Mouse (Mus musculus): ENCODE results near the gene Lkaaear1. TPM values are rescaled to one million over a fixed set of nuclear protein-coding genes. Genes with fewer than 3 reads are reported as not detected.

Gene Lkaaear1
- polyA plus RNA-seq (2016; fragmentation: Nextera tagmentation; extraction: Ambion mirVana): not detected in 2 replicates

DNA sequence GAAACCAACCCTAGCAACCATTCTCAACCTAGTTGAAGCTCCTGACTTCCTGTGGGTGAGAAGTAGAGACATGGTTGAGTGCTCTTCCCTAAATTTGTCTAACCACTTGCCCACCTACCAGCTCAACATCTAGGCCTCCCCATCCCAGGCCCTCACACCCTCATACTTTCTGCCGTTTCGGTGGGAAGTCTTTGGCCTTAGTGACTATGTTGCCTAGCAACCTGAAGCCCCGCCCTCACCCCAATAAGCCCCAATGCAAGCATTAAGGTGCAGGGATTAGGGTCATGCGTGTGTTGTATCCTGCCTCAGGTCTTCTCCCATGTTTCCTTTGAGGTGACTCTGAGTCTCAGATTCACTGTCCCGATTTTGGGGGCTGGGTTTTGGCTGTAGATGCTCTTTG is at the start of gene Lkaaear1:
Gene Lkaaear1, minus strand, starts transcription at position 202 of the 400 bp plus-strand sequence.
- WGBS: 48% methylated on average over 5 of the region's 5 CpGs
- no peak for DNase-seq (ENCODE audit: low spot score)
- Histone ChIP-seq H3K9me3 (no peaks in the 10 kb centered on the region), H3K4me3 (no peak within 1 kb of the TSS), H3K27ac (no peak within 1 kb of the TSS), H3K4me1 (peaks cover 10% of the 10 kb centered on the region), H3K36me3 (no peaks in the 10 kb centered on the region), H3K27me3 (ENCODE audit: insufficient read depth, poor library complexity, severe bottlenecking) (peaks cover 31% of the 10 kb centered on the region)

- WGBS: 67% methylated on average over 3 of the region's 3 CpGs
- H3K27ac ChIP-seq: no peak overlapping the region
- DNase-seq (ENCODE audit: low spot score): no peak
- H3K9me3 ChIP-seq: no peaks in the 10 kb centered on the region
- H3K36me3 ChIP-seq: no peaks in the 10 kb centered on the region
- H3K27me3 ChIP-seq (ENCODE audit: insufficient read depth, poor library complexity, severe bottlenecking): no peaks in the 10 kb centered on the region
- H3K4me1 ChIP-seq: no peaks in the 10 kb centered on the region
- H3K4me3 ChIP-seq: no peak overlapping the region
Measured at GRCm38 (mm10) chr2:181730051-181730450, 31.8 kb upstream of the Lkaaear1 start.

- H3K27me3 ChIP-seq (ENCODE audit: insufficient read depth, poor library complexity, severe bottlenecking): no peaks in the 10 kb centered on the region
- WGBS: 55% methylated on average over 9 of the region's 9 CpGs
- no peaks in the 10 kb centered on the region for H3K4me1 ChIP-seq
- no peaks in the 10 kb centered on the region for H3K36me3 ChIP-seq
- H3K4me3 ChIP-seq: no peak overlapping the region
- H3K27ac ChIP-seq: no peak overlapping the region
- no peak for DNase-seq (ENCODE audit: low spot score)
- no peaks in the 10 kb centered on the region for H3K9me3 ChIP-seq
Measured at GRCm38 (mm10) chr2:181727659-181728262, 29.5 kb upstream of the Lkaaear1 start.

DNA sequence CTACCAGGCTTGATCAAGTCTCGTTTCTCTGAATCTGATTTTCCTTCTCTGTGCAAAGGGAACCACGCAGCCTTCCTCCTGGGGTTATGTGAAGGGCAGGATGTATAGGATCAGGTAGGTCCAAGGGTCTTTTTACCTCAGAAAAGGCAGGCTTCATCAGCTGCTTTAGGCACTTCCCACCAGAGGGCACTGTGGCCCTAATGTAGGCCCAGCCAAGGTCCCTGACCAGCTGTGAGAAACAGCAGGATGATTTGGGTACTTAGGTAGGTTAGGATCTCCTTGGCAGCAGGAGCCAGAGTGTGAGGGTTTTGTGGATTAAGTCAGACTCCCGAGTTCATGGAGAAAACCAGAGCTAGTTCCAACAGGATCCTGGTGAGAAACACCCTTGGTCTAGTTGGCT is 24.0 kb upstream of the Lkaaear1 start:
- no peak overlapping the region for H3K27ac ChIP-seq
- no peaks in the 10 kb centered on the region for H3K27me3 ChIP-seq (ENCODE audit: insufficient read depth, poor library complexity, severe bottlenecking)
- H3K9me3 ChIP-seq: no peaks in the 10 kb centered on the region
- no peaks in the 10 kb centered on the region for H3K4me1 ChIP-seq
- no peak for DNase-seq (ENCODE audit: low spot score)
- 16% methylated on average over 3 of the region's 3 CpGs for WGBS
- peaks cover 13% of the 10 kb centered on the region; the same call in 1 of the 2 replicates for H3K36me3 ChIP-seq
- H3K4me3 ChIP-seq: no peak overlapping the region

DNA sequence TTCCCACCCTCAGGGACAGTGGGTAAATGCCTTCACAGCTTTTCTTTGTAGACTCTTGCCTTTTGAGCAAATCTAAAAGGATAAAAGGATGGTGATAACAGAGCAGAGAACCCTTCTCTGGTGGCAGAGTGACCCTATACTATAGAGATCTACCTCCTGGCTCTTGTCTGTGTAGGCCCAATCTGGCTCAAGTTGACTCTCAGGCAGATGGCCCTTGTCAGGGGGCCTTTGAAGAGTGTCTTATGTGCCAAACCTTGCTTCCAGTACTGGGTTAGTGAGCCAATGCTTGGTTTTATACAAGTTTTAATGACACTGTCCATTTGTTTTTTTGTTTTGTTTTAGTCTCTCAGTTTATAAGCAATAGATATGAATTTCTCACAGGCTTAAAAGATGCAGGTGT is 23.0 kb upstream of the Lkaaear1 start:
- Histone ChIP-seq H3K4me1 (peaks cover 1% of the 10 kb centered on the region; the same call in 1 of the 2 replicates), H3K4me3 (no peak overlapping the region), H3K27me3 (ENCODE audit: insufficient read depth, poor library complexity, severe bottlenecking) (no peaks in the 10 kb centered on the region), H3K9me3 (no peaks in the 10 kb centered on the region), H3K36me3 (peaks cover 13% of the 10 kb centered on the region; the same call in 1 of the 2 replicates), H3K27ac (no peak overlapping the region)
- DNase-seq (ENCODE audit: low spot score): no peak

- WGBS: 32% methylated on average over 3 of the region's 3 CpGs
Measured at GRCm38 (mm10) chr2:181720061-181720460, 21.8 kb upstream of the Lkaaear1 start.

DNA sequence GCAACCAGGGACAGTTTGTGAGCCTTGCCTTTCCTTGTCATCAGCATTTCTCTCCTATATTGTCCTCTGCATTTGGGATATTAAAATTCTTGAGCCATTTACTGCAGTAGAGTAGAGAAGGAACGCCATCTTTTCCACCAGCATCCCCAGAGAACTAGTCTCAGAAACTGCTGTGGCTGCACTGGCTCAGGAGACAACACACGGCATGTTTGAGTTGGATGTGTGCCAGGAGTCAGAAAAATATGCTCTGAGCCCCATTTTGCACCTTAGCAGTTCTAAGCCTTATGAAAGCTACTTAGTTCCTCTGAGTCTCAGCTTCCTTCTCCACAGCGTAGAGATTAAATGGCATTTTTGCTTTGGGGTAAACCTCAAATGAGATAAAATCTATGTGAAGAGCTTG is 18.7 kb upstream of the Lkaaear1 start:
- H3K27ac ChIP-seq: no peak overlapping the region
- no peak overlapping the region for H3K4me3 ChIP-seq
- WGBS: 59% methylated on average over 3 of the region's 3 CpGs
- H3K4me1 ChIP-seq: peaks cover 21% of the 10 kb centered on the region
- H3K36me3 ChIP-seq: peaks cover 13% of the 10 kb centered on the region; the same call in 1 of the 2 replicates
- no peaks in the 10 kb centered on the region for H3K27me3 ChIP-seq (ENCODE audit: insufficient read depth, poor library complexity, severe bottlenecking)
- no peaks in the 10 kb centered on the region for H3K9me3 ChIP-seq
- DNase-seq (ENCODE audit: low spot score): no peak

More at GRCm38 (mm10) chr2:181720061-181720460, 21.8 kb upstream of the Lkaaear1 start:
- Histone ChIP-seq H3K4me1 (peaks cover 12% of the 10 kb centered on the region), H3K27me3 (ENCODE audit: insufficient read depth, poor library complexity, severe bottlenecking) (no peaks in the 10 kb centered on the region), H3K9me3 (no peaks in the 10 kb centered on the region), H3K27ac (no peak overlapping the region), H3K36me3 (peaks cover 13% of the 10 kb centered on the region; the same call in 1 of the 2 replicates), H3K4me3 (no peak overlapping the region)
- DNase-seq (ENCODE audit: low spot score): no peak

- no peak for DNase-seq (ENCODE audit: low spot score)
- peak overlapping the region; percentile 83 for H3K27ac ChIP-seq
- 66% methylated on average over 3 of the region's 3 CpGs for WGBS
Measured at GRCm38 (mm10) chr2:181715382-181715781, 17.1 kb upstream of the Lkaaear1 start.

GRCm38 (mm10) chr2:181714903-181715326 is 16.7 kb upstream of the Lkaaear1 start, which contains the start of gene Oprl1:
TSS of gene Oprl1 (plus strand) at chr2:181715016.
- peaks cover 21% of the 10 kb centered on the region for H3K4me1 ChIP-seq
- 0% methylated on average over 7 of the region's 7 CpGs for WGBS
- DNase-seq (ENCODE audit: low spot score): peak; percentile 85
- no peaks in the 10 kb centered on the region for H3K27me3 ChIP-seq (ENCODE audit: insufficient read depth, poor library complexity, severe bottlenecking)
- H3K36me3 ChIP-seq: peaks cover 13% of the 10 kb centered on the region; the same call in 1 of the 2 replicates
- peak within 1 kb of the TSS; percentile 54 for H3K4me3 ChIP-seq
- H3K27ac ChIP-seq: peak within 1 kb of the TSS; percentile 83
- H3K9me3 ChIP-seq: no peaks in the 10 kb centered on the region

More at GRCm38 (mm10) chr2:181715382-181715781, 17.1 kb upstream of the Lkaaear1 start:
- peaks cover 21% of the 10 kb centered on the region for H3K4me1 ChIP-seq
- H3K4me3 ChIP-seq: peak overlapping the region; percentile 54
- peaks cover 13% of the 10 kb centered on the region; the same call in 1 of the 2 replicates for H3K36me3 ChIP-seq
- no peaks in the 10 kb centered on the region for H3K27me3 ChIP-seq (ENCODE audit: insufficient read depth, poor library complexity, severe bottlenecking)
- H3K9me3 ChIP-seq: no peaks in the 10 kb centered on the region

- H3K27me3 ChIP-seq (ENCODE audit: insufficient read depth, poor library complexity, severe bottlenecking): no peaks in the 10 kb centered on the region
- DNase-seq (ENCODE audit: low spot score): no peak
- H3K4me1 ChIP-seq: peaks cover 21% of the 10 kb centered on the region
- peaks cover 2% of the 10 kb centered on the region; the same call in 1 of the 2 replicates for H3K36me3 ChIP-seq
- no peak overlapping the region for H3K4me3 ChIP-seq
- H3K27ac ChIP-seq: no peak overlapping the region
- WGBS: 74% methylated on average over 1 of the region's 1 CpGs
- no peaks in the 10 kb centered on the region for H3K9me3 ChIP-seq
Measured at GRCm38 (mm10) chr2:181713749-181714148, 15.5 kb upstream of the Lkaaear1 start.

GRCm38 (mm10) chr2:181706668-181707067 is 8.4 kb upstream of the Lkaaear1 start:
- H3K27me3 ChIP-seq (ENCODE audit: insufficient read depth, poor library complexity, severe bottlenecking): no peaks in the 10 kb centered on the region
- no peak overlapping the region for H3K27ac ChIP-seq
- no peaks in the 10 kb centered on the region for H3K4me1 ChIP-seq
- WGBS: 37% methylated on average over 4 of the region's 4 CpGs
- no peak overlapping the region for H3K4me3 ChIP-seq
- DNase-seq (ENCODE audit: low spot score): peak; percentile 22
- H3K9me3 ChIP-seq: no peaks in the 10 kb centered on the region
- H3K36me3 ChIP-seq: no peaks in the 10 kb centered on the region

DNA sequence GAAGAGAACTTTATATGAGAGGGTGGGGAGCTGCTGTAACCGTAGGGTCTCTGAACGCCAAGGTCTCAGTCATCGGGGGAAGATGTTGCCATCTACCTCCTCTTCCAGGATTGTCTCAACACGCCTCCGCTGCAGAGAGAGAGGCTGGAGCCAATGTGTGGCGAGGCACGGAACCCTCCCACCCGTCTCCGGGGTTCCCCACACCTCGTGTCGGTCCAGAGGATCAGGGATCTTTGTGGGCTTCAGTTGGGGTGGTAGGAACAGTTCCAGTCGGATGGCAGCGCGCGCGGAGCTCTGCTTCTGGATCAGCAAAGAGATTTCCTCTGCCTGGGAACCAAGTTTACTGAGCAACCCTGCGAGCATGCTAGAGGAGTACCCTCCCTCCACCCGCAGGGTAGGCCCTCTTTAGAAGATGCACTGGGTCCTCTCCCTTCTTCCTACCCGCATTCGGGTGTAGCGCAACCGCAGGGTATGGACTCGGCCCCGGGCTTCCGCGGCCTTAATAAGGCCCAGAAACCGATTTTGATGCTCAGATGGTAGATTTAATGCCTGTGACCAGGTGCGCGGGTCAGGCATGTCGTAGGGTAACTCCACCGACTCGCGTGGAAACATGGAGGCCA is 1.3 kb downstream of the Lkaaear1 start:
- Histone ChIP-seq H3K27ac (no peak overlapping the region), H3K27me3 (ENCODE audit: insufficient read depth, poor library complexity, severe bottlenecking) (peaks cover 31% of the 10 kb centered on the region), H3K4me3 (no peak overlapping the region), H3K36me3 (no peaks in the 10 kb centered on the region), H3K9me3 (no peaks in the 10 kb centered on the region), H3K4me1 (peaks cover 19% of the 10 kb centered on the region)
- WGBS: 57% methylated on average over 33 of the region's 33 CpGs
- no peak for DNase-seq (ENCODE audit: low spot score)

- Histone ChIP-seq H3K4me3 (no peak overlapping the region), H3K4me1 (peaks cover 31% of the 10 kb centered on the region), H3K27me3 (ENCODE audit: insufficient read depth, poor library complexity, severe bottlenecking) (peaks cover 31% of the 10 kb centered on the region), H3K27ac (no peak overlapping the region), H3K36me3 (0 out of 2 replicates have a peak, but pooled peaks cover 4% of the 10 kb centered on the region), H3K9me3 (no peaks in the 10 kb centered on the region)
- 73% methylated on average over 1 of the region's 1 CpGs for WGBS
- DNase-seq (ENCODE audit: low spot score): no peak
Measured at GRCm38 (mm10) chr2:181695776-181696175, 2.5 kb downstream of the Lkaaear1 start.
